Mouse (Mus musculus) midbrain, postnatal 0 days (tissue): ENCODE measurements around the gene Olfr313. TPM values are rescaled to one million over a fixed set of nuclear protein-coding genes. Genes with fewer than 3 reads are reported as not detected.
"Not testable (repeated sequence)": the region's sequence is repeated elsewhere in the genome, so short reads cannot be mapped to it uniquely, and the experiment has no call there.

Source experiments
- ATAC-seq: fragments of 200-750 bp; cut with Nextera tagmentation; 2 replicates; pipeline ENCODE4 v1.8.0; 2017; ENCODE audit warnings: moderate number of reproducible peaks, mild to moderate bottlenecking, moderate TSS enrichment, moderate library complexity; ENCODE audit not compliant: low FRiP score
- DNase-seq: peaks from one replicate; pipeline ENCODE4 v3.0.0-alpha.2; 2015; ENCODE audit warnings: low spot score
- H3K27ac ChIP-seq: fragments of 300-500 bp; sonication (generic); 2 replicates; pipeline ENCODE4 v1.5.1; 2014; ENCODE audit warnings: low read depth, mild to moderate bottlenecking, low read length, mixed read lengths
- H3K27me3 ChIP-seq: fragments of 300-500 bp; sonication (generic); 2 replicates; pipeline ENCODE4 v1.6.1; 2014; ENCODE audit warnings: low read length, control low read depth, mixed read lengths; ENCODE audit not compliant: insufficient read depth
- H3K36me3 ChIP-seq: fragments of 300-500 bp; sonication (generic); 2 replicates; pipeline ENCODE4 v1.6.1; 2014; ENCODE audit warnings: low read length, control low read depth, mixed read lengths; ENCODE audit not compliant: insufficient read depth
- H3K4me1 ChIP-seq: fragments of 300-500 bp; sonication (generic); 2 replicates; pipeline ENCODE4 v1.6.1; 2014; ENCODE audit warnings: mild to moderate bottlenecking, control low read depth, antibody characterized with exemption, low read length, mixed read lengths; ENCODE audit not compliant: insufficient read depth
- H3K4me2 ChIP-seq: fragments of 300-500 bp; sonication (generic); 2 replicates; pipeline ENCODE4 v1.6.1; 2014; ENCODE audit warnings: low read depth, mild to moderate bottlenecking, low read length, mixed read lengths; ENCODE audit not compliant: poor library complexity, severe bottlenecking
- H3K4me3 ChIP-seq: fragments of 300-500 bp; sonication (generic); 2 replicates; pipeline ENCODE4 v1.5.1; 2014; ENCODE audit warnings: low read depth, mild to moderate bottlenecking, low read length, moderate library complexity
- H3K9ac ChIP-seq: fragments of 300-500 bp; sonication (generic); replicated peaks from 2 replicates; pipeline ENCODE4 v1.6.1; 2014; ENCODE audit warnings: mild to moderate bottlenecking, low read length, moderate library complexity, mixed read lengths; ENCODE audit not compliant: poor library complexity, severe bottlenecking
- H3K9me3 ChIP-seq: fragments of 300-500 bp; sonication (generic); 2 replicates; pipeline ENCODE4 v1.6.1; 2016; ENCODE audit warnings: low read length, control low read depth
- CTCF ChIP-seq: IDR thresholded peaks from 2 replicates; pipeline ENCODE4 v1.5.1; 2016; ENCODE audit warnings: antibody characterized with exemption, mild to moderate bottlenecking
- WGBS: fragments of 180-500 bp; shearing (Covaris S2); extraction: QIAGEN DNeasy Blood & Tissue Kit; methylation state at CpG from one replicate; pipeline ENCODE4 v1.1.7; 2014; 5-methylcytosine and 5-hydroxymethylcytosine counted together
- polyA plus RNA-seq: library from polyadenylated mRNA; unstranded; fragments of >200 nt; fragmentation: Nextera tagmentation; extraction: Ambion mirVana; gene quantifications from 2 replicates; pipeline ENCODE4 v1.2.1, GENCODE M21; 2015
- total RNA-seq: library from RNA; depleted of rRNA; stranded (reverse); fragments of >200 nt; gene quantifications from 2 replicates; pipeline ENCODE4 v1.2.3, GENCODE M21; 2014

Olfr313 gene
- total and polyA plus RNA-seq, 2 experiments from 2014 or later = not detected

- DNase-seq (peak; percentile 73), ATAC-seq (peak; percentile 71)
- H3K4me2 ChIP-seq = peak within 1 kb of the TSS; percentile 36
- 23% methylated on average over 14 of the region's 14 CpGs for WGBS
- H3K36me3 ChIP-seq = no peaks in the 10 kb centered on the region
- H3K9me3 ChIP-seq = no peaks in the 10 kb centered on the region
- H3K9ac ChIP-seq = 0 out of 2 replicates have a peak within 1 kb of the TSS, but pooled peaks have one; percentile 19
- no peak within 1 kb of the TSS for H3K4me3 ChIP-seq
- no peak within 1 kb of the TSS for H3K27ac ChIP-seq
- H3K4me1 ChIP-seq = peaks cover 4% of the 10 kb centered on the region; the same call in 1 of the 2 replicates
- no peak for TF ChIP-seq CTCF
- no peaks in the 10 kb centered on the region for H3K27me3 ChIP-seq
Measured at GRCm38 (mm10) chr11:58801558-58802228, 13.1 kb upstream of the Olfr313 start, which contains the start of gene Fam183b. Gene Fam183b (minus strand): TSS chr11:58801960.

- H3K27ac ChIP-seq = no peak overlapping the region
- H3K9me3 ChIP-seq = no peaks in the 10 kb centered on the region
Measured at GRCm38 (mm10) chr11:58803871-58804270, 10.9 kb upstream of the Olfr313 start.

DNA sequence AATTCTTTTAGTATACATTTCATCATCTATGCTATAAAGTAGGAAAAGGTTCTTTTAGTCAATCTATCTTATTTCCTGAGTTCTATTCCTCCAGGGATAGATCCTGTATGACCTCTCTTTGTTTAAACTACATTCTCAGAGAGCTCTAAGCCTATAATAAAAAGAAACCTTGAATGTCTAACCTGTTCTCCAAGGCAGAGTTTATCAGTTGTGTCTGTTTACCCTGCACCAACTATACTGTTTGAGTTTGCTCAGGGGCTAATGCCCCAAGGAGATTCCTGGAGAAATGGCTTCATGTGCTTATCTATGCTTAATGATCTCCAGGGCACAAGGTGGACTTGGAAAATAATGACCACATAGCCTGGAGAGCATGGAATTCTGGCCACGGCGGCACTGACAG, 10.4 kb upstream of the Olfr313 start:
- ATAC-seq (no peak), DNase-seq (no peak)
- peaks cover 4% of the 10 kb centered on the region; the same call in 1 of the 2 replicates for H3K4me1 ChIP-seq
- TF ChIP-seq CTCF = no peak
- no peak overlapping the region for H3K4me3 ChIP-seq
- H3K27me3 ChIP-seq = no peaks in the 10 kb centered on the region
- no peaks in the 10 kb centered on the region for H3K9me3 ChIP-seq
- no peak overlapping the region for H3K27ac ChIP-seq
- 81% methylated on average over 2 of the region's 2 CpGs for WGBS
- no peak overlapping the region for H3K9ac ChIP-seq
- H3K4me2 ChIP-seq = no peak overlapping the region
- H3K36me3 ChIP-seq = no peaks in the 10 kb centered on the region

More at GRCm38 (mm10) chr11:58803871-58804270, 10.9 kb upstream of the Olfr313 start:
- ATAC-seq (no peak), DNase-seq (no peak)
- Histone ChIP-seq H3K27me3 (no peaks in the 10 kb centered on the region), H3K9ac (no peak overlapping the region), H3K36me3 (no peaks in the 10 kb centered on the region), H3K4me3 (no peak overlapping the region), H3K4me1 (peaks cover 4% of the 10 kb centered on the region; the same call in 1 of the 2 replicates), H3K4me2 (no peak overlapping the region)
- 81% methylated on average over 4 of the region's 4 CpGs for WGBS
- no peak for TF ChIP-seq CTCF

- Histone ChIP-seq H3K4me1 (no peaks in the 10 kb centered on the region), H3K27ac (no peak overlapping the region), H3K27me3 (no peaks in the 10 kb centered on the region), H3K36me3 (no peaks in the 10 kb centered on the region), H3K4me3 (no peak overlapping the region), H3K9ac (no peak overlapping the region), H3K4me2 (no peak overlapping the region), H3K9me3 (no peaks in the 10 kb centered on the region)
- TF ChIP-seq CTCF = peak; percentile 53
- ATAC-seq (no peak), DNase-seq (no peak)
- WGBS = 3% methylated on average over 1 of the region's 1 CpGs
Measured at GRCm38 (mm10) chr11:58812001-58812400, 2.8 kb upstream of the Olfr313 start.

DNA sequence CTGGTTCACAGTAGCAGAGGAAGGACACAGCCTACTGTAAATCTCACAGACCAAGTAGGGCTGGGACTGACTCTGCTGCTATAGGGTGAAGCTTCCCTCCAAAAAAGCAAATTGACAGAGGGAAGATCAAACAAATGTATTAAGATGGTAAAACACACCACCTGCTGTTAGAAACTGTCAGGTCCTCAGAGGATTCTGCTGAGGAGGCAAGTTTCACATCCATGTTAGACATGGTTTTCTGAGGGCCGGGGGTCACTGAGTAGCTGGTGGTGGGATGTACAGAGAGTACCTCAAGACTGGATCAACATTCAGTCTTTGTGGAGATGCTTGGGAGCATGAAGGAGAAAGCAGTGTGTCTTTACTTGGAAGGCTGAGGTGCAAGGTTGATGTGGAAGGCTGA, 876 bp downstream of the Olfr313 start:
- no peak for TF ChIP-seq CTCF
- Histone ChIP-seq H3K4me1 (no peaks in the 10 kb centered on the region), H3K4me2 (no peak overlapping the region), H3K4me3 (no peak overlapping the region), H3K9me3 (no peaks in the 10 kb centered on the region), H3K36me3 (no peaks in the 10 kb centered on the region), H3K27me3 (no peaks in the 10 kb centered on the region), H3K9ac (no peak overlapping the region), H3K27ac (no peak overlapping the region)
- ATAC-seq (no peak), DNase-seq (no peak)
- WGBS = 81% methylated on average over 1 of the region's 1 CpGs

- not testable (repeated sequence) for H3K4me3 ChIP-seq, H3K9ac ChIP-seq, H3K27me3 ChIP-seq, DNase-seq, H3K4me1 ChIP-seq, H3K36me3 ChIP-seq, H3K27ac ChIP-seq, ATAC-seq, H3K4me2 ChIP-seq, H3K9me3 ChIP-seq
Measured at GRCm38 (mm10) chr11:58828937-58829336, 14.1 kb downstream of the Olfr313 start, which contains the start of gene Olfr312. Gene Olfr312 (plus strand): TSS chr11:58829237.
